Mouse (Mus musculus) megakaryocyte, embryonic 14.5 days (primary cell): ENCODE data around the gene Gm21783. TPM values are rescaled to one million over a fixed set of nuclear protein-coding genes. Genes with fewer than 3 reads are reported as not detected.
"Not testable (repeated sequence)": the region's sequence is repeated elsewhere in the genome, so short reads cannot be mapped to it uniquely, and the experiment has no call there.

Experiments
- H3K27me3 ChIP-seq: replicated peaks from 2 replicates; pipeline ENCODE3; 2012; ENCODE audit warnings: inconsistent platforms
- H3K36me3 ChIP-seq: replicated peaks from 2 replicates; pipeline ENCODE3; 2012; ENCODE audit warnings: low read length, inconsistent platforms, mixed read lengths
- H3K4me1 ChIP-seq: 2 replicates; pipeline ENCODE4 v1.6.1; 2012; ENCODE audit warnings: inconsistent platforms
- H3K4me3 ChIP-seq: replicated peaks from 2 replicates; pipeline ENCODE3; 2012; ENCODE audit warnings: moderate library complexity, mild to moderate bottlenecking, inconsistent platforms
- H3K9me3 ChIP-seq: 2 replicates; pipeline ENCODE4 v1.6.1; 2012; ENCODE audit warnings: inconsistent platforms
- polyA plus RNA-seq: library from polyadenylated mRNA; stranded (reverse); fragments of >175 nt; gene quantifications from 2 replicates; pipeline ENCODE4 v1.2.3, GENCODE M21; 2012; ENCODE audit warnings: low replicate concordance; ENCODE audit not compliant: insufficient read depth

The Gm21783 gene
- polyA plus RNA-seq: not detected in 2 replicates

GRCm38 (mm10) chrY:44981163-44981562 lies at the start of gene Gm21783:
Gene Gm21783 (minus strand): TSS chrY:44981263.
- H3K9me3 ChIP-seq, H3K27me3 ChIP-seq, H3K4me1 ChIP-seq, H3K4me3 ChIP-seq, H3K36me3 ChIP-seq: not testable (repeated sequence)
